Mouse (Mus musculus) hindbrain, embryonic 16.5 days (tissue): ENCODE measurements at regions not wholly inside any gene's neighbourhood (a gene's known extent, or its start where the extent isn't known, plus 50 kb on each side); places are given as distances from the start of the nearest gene placed in this dataset.

Experiments used
- ATAC-seq: fragments of 200-750 bp; cut with Nextera tagmentation; 2 replicates; pipeline ENCODE4 v1.8.0; 2017; ENCODE audit warnings: moderate TSS enrichment, moderate library complexity
- H3K27ac ChIP-seq: fragments of 300-500 bp; sonication (generic); 2 replicates; pipeline ENCODE4 v1.5.1; 2014; ENCODE audit warnings: low read depth, mild to moderate bottlenecking, control low read depth, low read length, moderate library complexity
- H3K27me3 ChIP-seq: fragments of 300-500 bp; sonication (generic); replicated peaks from 2 replicates; pipeline ENCODE4 v1.6.1; 2014; ENCODE audit warnings: low read length; ENCODE audit not compliant: control insufficient read depth, insufficient read depth
- H3K36me3 ChIP-seq: fragments of 300-500 bp; sonication (generic); 2 replicates; pipeline ENCODE4 v1.6.1; 2014; ENCODE audit warnings: mild to moderate bottlenecking, low read length, moderate library complexity, mixed read lengths; ENCODE audit not compliant: control insufficient read depth, insufficient read depth
- H3K4me1 ChIP-seq: fragments of 300-500 bp; sonication (generic); 2 replicates; pipeline ENCODE4 v1.6.1; 2014; ENCODE audit warnings: low read depth, low read length; ENCODE audit not compliant: control insufficient read depth, insufficient read depth
- H3K4me2 ChIP-seq: fragments of 300-500 bp; sonication (generic); 2 replicates; pipeline ENCODE4 v1.6.1; 2014; ENCODE audit warnings: mild to moderate bottlenecking, low read length, control low read depth, moderate library complexity
- H3K4me3 ChIP-seq: fragments of 300-500 bp; sonication (generic); 2 replicates; pipeline ENCODE4 v1.5.1; 2014; ENCODE audit warnings: mild to moderate bottlenecking, low read length, control low read depth, moderate library complexity
- H3K9ac ChIP-seq: fragments of 300-500 bp; sonication (generic); 2 replicates; pipeline ENCODE4 v1.6.1; 2014; ENCODE audit warnings: low read depth, mild to moderate bottlenecking, control low read depth, low read length, moderate library complexity
- H3K9me3 ChIP-seq: fragments of 300-500 bp; sonication (generic); 2 replicates; pipeline ENCODE4 v1.6.1; 2014; ENCODE audit warnings: mild to moderate bottlenecking, low read length, moderate library complexity; ENCODE audit not compliant: control insufficient read depth
- WGBS: fragments of 180-500 bp; shearing (Covaris S2); extraction: QIAGEN DNeasy Blood & Tissue Kit; methylation state at CpG from one replicate; pipeline ENCODE4 v1.1.7; 2014; 5-methylcytosine and 5-hydroxymethylcytosine counted together

- Histone ChIP-seq H3K4me2 (no peak overlapping the region), H3K27me3 (no peaks in the 10 kb centered on the region), H3K27ac (no peak overlapping the region), H3K4me1 (no peaks in the 10 kb centered on the region), H3K4me3 (no peak overlapping the region), H3K36me3 (no peaks in the 10 kb centered on the region), H3K9me3 (peaks cover 3% of the 10 kb centered on the region; the same call in 1 of the 2 replicates), H3K9ac (no peak overlapping the region)
- ATAC-seq, result no peak
- WGBS, result 82% methylated on average over 4 of the region's 4 CpGs
Observed at GRCm38 (mm10) chr5:4697346-4698095, 60.3 kb downstream of the Fzd1 start.

- no peak overlapping the region for H3K27ac ChIP-seq
- peaks cover 3% of the 10 kb centered on the region; the same call in 1 of the 2 replicates for H3K9me3 ChIP-seq
- H3K36me3 ChIP-seq, result no peaks in the 10 kb centered on the region
- no peak overlapping the region for H3K9ac ChIP-seq
- H3K4me3 ChIP-seq, result no peak overlapping the region
- H3K27me3 ChIP-seq, result no peaks in the 10 kb centered on the region
- ATAC-seq, result no peak
- H3K4me1 ChIP-seq, result no peaks in the 10 kb centered on the region
- H3K4me2 ChIP-seq, result no peak overlapping the region
Observed at GRCm38 (mm10) chr5:4696701-4697100, 61.1 kb downstream of the Fzd1 start.

GRCm38 (mm10) chr5:4689130-4689529 is 68.7 kb downstream of the Fzd1 start:
- Histone ChIP-seq H3K27ac (no peak overlapping the region), H3K27me3 (no peaks in the 10 kb centered on the region), H3K4me2 (no peak overlapping the region), H3K9me3 (no peaks in the 10 kb centered on the region), H3K4me3 (no peak overlapping the region), H3K4me1 (no peaks in the 10 kb centered on the region), H3K36me3 (no peaks in the 10 kb centered on the region), H3K9ac (no peak overlapping the region)
- ATAC-seq, result no peak
- WGBS, result 80% methylated on average over 2 of the region's 2 CpGs

GRCm38 (mm10) chr5:4675316-4675715 is 82.5 kb downstream of the Fzd1 start:
- no peak overlapping the region for H3K27ac ChIP-seq
- no peak for ATAC-seq
- no peak overlapping the region for H3K4me2 ChIP-seq
- WGBS, result 90% methylated on average over 2 of the region's 2 CpGs
- H3K9ac ChIP-seq, result no peak overlapping the region
- no peaks in the 10 kb centered on the region for H3K4me1 ChIP-seq
- no peaks in the 10 kb centered on the region for H3K36me3 ChIP-seq
- no peaks in the 10 kb centered on the region for H3K9me3 ChIP-seq
- H3K4me3 ChIP-seq, result no peak overlapping the region
- no peaks in the 10 kb centered on the region for H3K27me3 ChIP-seq

GRCm38 (mm10) chr5:4666381-4666780 is 91.5 kb downstream of the Fzd1 start:
- Histone ChIP-seq H3K4me3 (no peak overlapping the region), H3K4me1 (peaks cover 5% of the 10 kb centered on the region; the same call in 1 of the 2 replicates), H3K36me3 (no peaks in the 10 kb centered on the region), H3K4me2 (peak overlapping the region; percentile 42), H3K27ac (no peak overlapping the region), H3K9ac (peak overlapping the region; percentile 7), H3K9me3 (no peaks in the 10 kb centered on the region), H3K27me3 (no peaks in the 10 kb centered on the region)
- 44% methylated on average over 12 of the region's 12 CpGs for WGBS
- ATAC-seq, result peak; percentile 47; the same call in 1 of the 2 replicates

GRCm38 (mm10) chr5:4665978-4666377 is 91.9 kb downstream of the Fzd1 start:
- peak overlapping the region; percentile 7; the same call in 1 of the 2 replicates for H3K9ac ChIP-seq
- H3K4me3 ChIP-seq, result no peak overlapping the region
- ATAC-seq, result 0 out of 2 replicates have a peak, but pooled peaks have one; percentile 30
- H3K27me3 ChIP-seq, result no peaks in the 10 kb centered on the region; the same call in 1 of the 2 replicates
- 74% methylated on average over 9 of the region's 9 CpGs for WGBS
- no peak overlapping the region for H3K27ac ChIP-seq
- H3K4me2 ChIP-seq, result peak overlapping the region; percentile 42; the same call in 1 of the 2 replicates
- H3K9me3 ChIP-seq, result no peaks in the 10 kb centered on the region
- no peaks in the 10 kb centered on the region for H3K36me3 ChIP-seq
- H3K4me1 ChIP-seq, result peaks cover 5% of the 10 kb centered on the region; the same call in 1 of the 2 replicates

- Histone ChIP-seq H3K27me3 (no peaks in the 10 kb centered on the region; the same call in 1 of the 2 replicates), H3K4me1 (peaks cover 5% of the 10 kb centered on the region; the same call in 1 of the 2 replicates), H3K4me3 (no peak overlapping the region), H3K9ac (no peak overlapping the region), H3K27ac (no peak overlapping the region), H3K36me3 (no peaks in the 10 kb centered on the region), H3K9me3 (no peaks in the 10 kb centered on the region), H3K4me2 (no peak overlapping the region)
- ATAC-seq, result no peak
- WGBS, result 80% methylated on average over 4 of the region's 4 CpGs
Observed at GRCm38 (mm10) chr5:4664918-4665317, 92.9 kb downstream of the Fzd1 start.

GRCm38 (mm10) chr5:4664488-4664887 is 93.3 kb downstream of the Fzd1 start:
- Histone ChIP-seq H3K4me1 (peaks cover 5% of the 10 kb centered on the region; the same call in 1 of the 2 replicates), H3K9me3 (no peaks in the 10 kb centered on the region), H3K36me3 (no peaks in the 10 kb centered on the region), H3K27ac (no peak overlapping the region), H3K27me3 (no peaks in the 10 kb centered on the region; the same call in 1 of the 2 replicates), H3K4me3 (no peak overlapping the region), H3K9ac (no peak overlapping the region), H3K4me2 (no peak overlapping the region)
- WGBS, result 57% methylated on average over 10 of the region's 10 CpGs
- ATAC-seq, result peak; percentile 35; the same call in 1 of the 2 replicates

- no peak overlapping the region for H3K4me3 ChIP-seq
- no peaks in the 10 kb centered on the region for H3K9me3 ChIP-seq
- H3K36me3 ChIP-seq, result no peaks in the 10 kb centered on the region
- no peaks in the 10 kb centered on the region; the same call in 1 of the 2 replicates for H3K27me3 ChIP-seq
- H3K9ac ChIP-seq, result no peak overlapping the region
- no peak for ATAC-seq
- 0 out of 2 replicates have a peak overlapping the region, but pooled peaks have one; percentile 19 for H3K4me2 ChIP-seq
- peaks cover 5% of the 10 kb centered on the region; the same call in 1 of the 2 replicates for H3K4me1 ChIP-seq
- H3K27ac ChIP-seq, result no peak overlapping the region
- 73% methylated on average over 6 of the region's 6 CpGs for WGBS
Observed at GRCm38 (mm10) chr5:4662198-4662585, 95.6 kb downstream of the Fzd1 start.
